In genomic region chr11:3293361-3293760, GRCm38 (mm10) we compare ENCODE assay signal across 7 mouse cellular contexts. TPM values are rescaled to one million over a fixed set of nuclear protein-coding genes. Genes with fewer than 3 reads are reported as not detected.
DNase-seq lines count a peak whose midpoint lies in the region; ATAC-seq and TF ChIP-seq lines count a peak whose summit lies in the region.

No protein-coding gene starts in this region.

- peak overlapping the region; percentile 100 for H3K27ac ChIP-seq in lung, embryonic 15.5 days
- no peak overlapping the region for H3K27ac ChIP-seq in embryonic fibroblast, embryonic 13.5 days (ENCODE audit: insufficient read depth, low read length)
- peak overlapping the region; percentile 98 for H3K27ac ChIP-seq in limb, embryonic 10.5 days
- peak overlapping the region; percentile 17; the same call in 1 of the 2 replicates for H3K27ac ChIP-seq in olfactory bulb, adult 2 months (ENCODE audit: insufficient read depth, low read depth, low read length)

- H3K27me3 ChIP-seq in lung, embryonic 15.5 days, result no peaks in the 10 kb centered on the region
- H3K27me3 ChIP-seq in limb, embryonic 10.5 days (ENCODE audit: low read depth, poor library complexity, severe bottlenecking), result no peaks in the 10 kb centered on the region

- no peak for TF ChIP-seq POLR2A in embryonic fibroblast, embryonic 13.5 days (IDR thresholded peaks at IDR 0.05; ENCODE audit: low read depth, low read length)
- no peak for TF ChIP-seq POLR2A in olfactory bulb, adult 2 months (IDR thresholded peaks at IDR 0.05; ENCODE audit: insufficient read depth, low read depth, low read length)

- peak overlapping the region; percentile 99 for H3K9ac ChIP-seq in lung, embryonic 15.5 days

- H3K4me1 ChIP-seq in lung, embryonic 15.5 days, result peaks cover 43% of the 10 kb centered on the region
- H3K4me1 ChIP-seq in embryonic fibroblast, embryonic 13.5 days (ENCODE audit: control insufficient read depth, insufficient read depth, low read length), result peaks cover 7% of the 10 kb centered on the region
- H3K4me1 ChIP-seq in limb, embryonic 10.5 days, result peaks cover 44% of the 10 kb centered on the region
- peaks cover 57% of the 10 kb centered on the region for H3K4me1 ChIP-seq in olfactory bulb, adult 2 months (ENCODE audit: control insufficient read depth, insufficient read depth, low read length)

- peak overlapping the region; percentile 96 for H3K4me2 ChIP-seq in lung, embryonic 15.5 days

- H3K9me3 ChIP-seq in lung, embryonic 15.5 days, result no peaks in the 10 kb centered on the region
- no peaks in the 10 kb centered on the region for H3K9me3 ChIP-seq in limb, embryonic 10.5 days (replicated peaks)

- no peak for TF ChIP-seq CTCF in embryonic fibroblast, embryonic 13.5 days (IDR thresholded peaks at IDR 0.05; ENCODE audit: borderline replicate concordance, insufficient read depth, low read length)
- no peak for TF ChIP-seq CTCF in olfactory bulb, adult 2 months (IDR thresholded peaks at IDR 0.05; ENCODE audit: insufficient read depth, low read depth, low read length)

- 37% methylated on average over 4 of the region's 4 CpGs for WGBS in lung, embryonic 15.5 days
- WGBS in limb, embryonic 10.5 days, result 56% methylated on average over 4 of the region's 4 CpGs
- 22% methylated on average over 4 of the region's 4 CpGs for WGBS in olfactory bulb, adult 2 months

- peaks cover 52% of the 10 kb centered on the region for H3K36me3 ChIP-seq in lung, embryonic 15.5 days
- H3K36me3 ChIP-seq in limb, embryonic 10.5 days, result peaks cover 71% of the 10 kb centered on the region

- no peak for ATAC-seq in lung, embryonic 15.5 days (ENCODE audit: borderline replicate concordance, extremely low read depth, low FRiP score, low TSS enrichment)

- DNase-seq in lung, postnatal 10 days, result no peak
- no peak for DNase-seq in limb, embryonic 10.5 days (ENCODE audit: low spot score)
- no peak for DNase-seq in ovary, postnatal 36 days (ENCODE audit: low spot score)
- DNase-seq in cerebellum, adult 9-11 months, result no peak

- H3K4me3 ChIP-seq in lung, embryonic 15.5 days, result peak overlapping the region; percentile 90
- H3K4me3 ChIP-seq in embryonic fibroblast, embryonic 13.5 days (ENCODE audit: insufficient read depth, low read length), result peak overlapping the region; percentile 91
- H3K4me3 ChIP-seq in limb, embryonic 10.5 days, result peak overlapping the region; percentile 86
- peak overlapping the region; percentile 91 for H3K4me3 ChIP-seq in olfactory bulb, adult 2 months (ENCODE audit: insufficient read depth, low read depth, low read length)

RNA-seq across cellular contexts. Expression of gene Patz1, which starts 4.7 kb away (rescaled TPM):
- 48.9 and 52.7 TPM in 2 replicates for polyA plus RNA-seq in lung, embryonic 15.5 days (2015; fragmentation: Nextera tagmentation; extraction: Ambion mirVana)
- polyA plus RNA-seq in embryonic fibroblast, embryonic 13.5 days (2011; ENCODE audit: insufficient read length, low read depth, missing spikeins), result 23.4 and 26.5 TPM in 2 replicates
- 80.2 and 81.7 TPM in 2 replicates for polyA plus RNA-seq in limb, embryonic 10.5 days (2016; fragmentation: Nextera tagmentation; extraction: Ambion mirVana)
- not detected in 2 replicates for polyA plus RNA-seq in olfactory bulb, adult 2 months (2012; ENCODE audit: insufficient read depth, insufficient read length, low replicate concordance, missing spikeins)

RNA-seq across cellular contexts. Expression of gene Drg1, which starts 27.1 kb away (rescaled TPM):
- 251 and 257 TPM in 2 replicates for polyA plus RNA-seq in lung, embryonic 15.5 days (2015; fragmentation: Nextera tagmentation; extraction: Ambion mirVana)
- polyA plus RNA-seq in embryonic fibroblast, embryonic 13.5 days (2011; ENCODE audit: insufficient read length, low read depth, missing spikeins), result 102 and 112 TPM in 2 replicates
- polyA plus RNA-seq in limb, embryonic 10.5 days (2016; fragmentation: Nextera tagmentation; extraction: Ambion mirVana), result 276 and 280 TPM in 2 replicates
- not detected in 2 replicates for polyA plus RNA-seq in olfactory bulb, adult 2 months (2012; ENCODE audit: insufficient read depth, insufficient read length, low replicate concordance, missing spikeins)

RNA-seq across cellular contexts. Expression of gene Pik3ip1, which starts 36.8 kb away (rescaled TPM):
- polyA plus RNA-seq in lung, embryonic 15.5 days (2015; fragmentation: Nextera tagmentation; extraction: Ambion mirVana), result 10.8 and 11.0 TPM in 2 replicates
- polyA plus RNA-seq in embryonic fibroblast, embryonic 13.5 days (2011; ENCODE audit: insufficient read length, low read depth, missing spikeins), result 21.1 and 22.8 TPM in 2 replicates
- polyA plus RNA-seq in limb, embryonic 10.5 days (2016; fragmentation: Nextera tagmentation; extraction: Ambion mirVana), result 5.9 and 8.5 TPM in 2 replicates
- polyA plus RNA-seq in olfactory bulb, adult 2 months (2012; ENCODE audit: insufficient read depth, insufficient read length, low replicate concordance, missing spikeins), result not detected in 2 replicates
